Mouse (Mus musculus): ENCODE data around the gene Snx19.

Gene Snx19

DNA sequence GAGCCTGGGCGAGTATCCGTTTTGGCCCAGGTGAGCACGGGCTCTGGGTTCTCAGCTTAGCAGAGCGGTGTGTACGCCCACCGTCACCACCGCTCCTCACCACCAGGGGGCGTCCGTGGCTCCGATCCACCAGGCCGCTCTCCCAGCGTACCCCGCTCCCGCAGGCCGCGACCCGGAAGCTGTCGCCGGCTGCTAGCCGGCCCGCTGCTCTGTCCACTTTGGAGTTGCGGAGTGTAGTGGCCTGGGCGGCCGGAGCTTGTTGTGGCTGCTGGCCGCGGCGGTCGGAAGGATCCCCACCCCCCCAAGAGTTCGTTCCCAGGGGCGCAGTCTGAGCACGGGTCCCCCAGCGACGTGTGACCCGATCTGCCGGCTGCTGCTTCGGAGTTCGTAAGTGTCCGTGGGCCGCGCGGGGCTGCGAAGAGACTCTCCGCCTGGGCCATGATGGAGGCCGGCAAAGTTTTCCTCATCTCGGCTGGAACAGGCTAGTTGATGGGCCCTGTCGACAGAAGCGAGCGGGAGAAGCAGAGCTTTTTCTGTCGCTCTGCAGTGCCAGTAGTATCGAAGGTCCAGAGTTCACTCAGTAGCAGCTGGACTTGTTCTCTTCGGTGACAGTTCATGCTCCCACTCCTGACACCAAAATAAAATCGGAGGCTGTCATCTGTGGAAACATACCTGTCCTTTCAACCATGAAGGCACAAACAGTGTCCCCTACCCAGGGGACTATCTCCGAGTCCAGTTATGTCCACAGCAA lies at the start of gene Snx19:
Gene Snx19, plus strand, starts transcription at position 227 of the 751 bp plus-strand sequence.
- DNase-seq (ENCODE audit: low read depth): peak; percentile 92

DNA sequence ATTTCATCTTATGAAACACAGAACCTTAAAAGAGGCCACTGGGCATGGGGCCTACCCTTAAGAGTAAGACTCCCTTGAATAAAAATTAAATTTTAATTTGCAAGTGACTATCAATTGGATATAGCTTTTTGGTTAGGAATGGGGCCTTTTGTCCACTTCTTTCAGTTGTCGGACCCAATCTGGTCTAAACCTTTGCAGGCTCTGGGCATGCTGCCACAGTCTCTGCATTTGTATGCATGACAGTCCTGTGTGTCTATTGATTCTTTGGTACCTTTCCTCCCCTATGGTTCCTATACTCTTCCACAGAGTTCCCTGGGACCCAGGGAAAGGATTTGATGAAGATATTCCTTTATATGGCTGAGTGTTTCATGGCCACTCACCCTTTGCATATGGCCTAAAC lies 26.1 kb upstream of the Snx19 start:
- DNase-seq (ENCODE audit: low read depth): no peak

DNA sequence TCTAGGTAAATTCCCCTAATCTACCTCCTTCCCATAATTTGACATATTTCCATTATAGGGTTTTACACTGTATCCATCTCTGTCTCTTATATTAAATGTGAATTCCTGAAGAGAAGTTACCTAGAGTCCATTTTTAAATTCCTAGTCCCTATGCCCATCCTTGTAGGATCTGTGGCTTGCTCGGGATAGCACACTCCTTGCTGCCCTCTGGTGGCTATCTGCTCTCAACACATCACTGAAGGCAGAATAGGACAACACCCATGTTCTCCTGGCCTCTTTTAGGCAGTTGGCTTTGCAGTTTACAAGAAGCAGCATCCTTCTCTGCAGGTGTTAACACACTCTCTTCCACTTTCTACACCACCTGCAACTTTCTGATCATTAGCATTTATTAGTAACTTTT lies 4.0 kb upstream of the Snx19 start:
- peak; percentile 69 for DNase-seq (ENCODE audit: low read depth)

DNA sequence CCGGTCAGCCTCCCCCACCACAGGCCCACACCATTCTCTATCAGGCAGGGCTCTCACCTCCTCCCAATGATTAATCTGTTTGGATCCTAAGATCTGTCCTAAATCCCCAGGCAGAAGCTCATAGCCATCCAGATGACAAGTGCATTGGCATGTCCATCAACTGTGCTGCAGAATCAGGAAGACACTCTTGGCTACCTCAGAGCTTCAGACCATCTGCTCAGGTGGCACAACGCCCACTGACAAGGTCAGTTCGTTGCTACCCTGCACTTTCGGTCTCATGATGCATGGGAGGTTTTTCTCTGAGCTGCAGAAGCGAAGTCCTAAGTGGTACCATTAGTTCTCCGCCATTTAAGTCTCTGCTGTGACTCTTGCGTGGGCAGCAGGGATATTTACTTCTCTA lies 1.7 kb upstream of the Snx19 start:
- DNase-seq (ENCODE audit: low read depth): no peak

DNA sequence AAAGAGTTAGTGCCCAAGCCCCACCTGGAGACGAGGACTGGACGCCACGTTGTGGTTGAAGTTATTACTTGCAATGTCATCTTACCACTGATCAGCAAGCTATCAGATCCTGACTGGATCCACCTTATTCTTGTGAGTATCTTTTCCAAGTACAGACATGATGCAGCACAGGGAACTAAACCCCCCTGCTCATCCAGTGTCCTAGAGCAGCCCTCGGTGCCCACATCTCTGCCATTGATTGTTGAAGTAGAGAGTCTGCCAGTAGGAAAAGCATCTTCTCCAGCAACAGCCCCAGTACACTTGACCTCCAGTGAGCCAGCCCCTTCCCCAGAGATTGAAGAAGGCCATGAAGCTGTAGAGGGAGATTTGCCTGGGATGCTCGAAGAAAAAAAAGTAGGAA lies 1.3 kb downstream of the Snx19 start:
- no peak for DNase-seq (ENCODE audit: low read depth)

DNA sequence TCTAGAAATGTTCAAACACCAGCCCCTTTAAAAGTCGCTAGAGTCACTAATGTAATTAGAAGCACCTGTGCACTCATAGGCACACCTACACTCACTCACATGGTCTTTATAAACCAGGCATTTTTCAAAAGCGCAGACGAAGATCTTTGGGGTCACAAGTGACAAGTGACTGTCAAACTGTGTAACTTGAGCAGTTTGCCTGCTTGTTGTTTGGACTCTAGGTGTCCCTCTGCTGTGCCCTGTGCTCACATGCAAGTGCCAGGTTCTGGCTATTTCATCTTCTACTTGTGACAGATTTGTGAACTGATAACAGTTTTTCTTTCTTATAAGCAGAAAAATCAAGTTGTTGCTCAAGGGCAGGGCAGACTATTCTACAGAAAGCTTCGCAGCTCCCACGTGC lies 3.5 kb downstream of the Snx19 start:
- no peak for DNase-seq (ENCODE audit: low read depth)

DNA sequence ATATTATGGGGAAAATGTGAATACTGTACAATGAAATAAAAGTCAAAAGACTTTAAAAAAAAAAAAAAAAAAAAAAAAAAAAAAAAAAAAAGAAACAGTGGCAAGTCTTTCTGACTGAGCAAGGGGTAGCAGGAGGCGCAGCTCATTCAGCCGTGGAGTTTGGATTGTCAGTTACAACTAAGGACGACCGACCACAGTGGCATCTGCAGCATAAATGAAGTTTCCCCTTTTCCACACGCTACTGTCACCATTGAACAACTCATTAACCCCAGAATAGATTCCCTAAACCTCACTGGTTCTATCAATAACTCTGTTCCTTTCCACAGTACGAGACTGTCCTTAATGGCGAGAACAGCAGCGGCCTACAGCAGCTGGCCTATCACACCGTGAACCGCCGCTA lies 5.0 kb downstream of the Snx19 start:
- no peak for DNase-seq (ENCODE audit: low read depth)

DNA sequence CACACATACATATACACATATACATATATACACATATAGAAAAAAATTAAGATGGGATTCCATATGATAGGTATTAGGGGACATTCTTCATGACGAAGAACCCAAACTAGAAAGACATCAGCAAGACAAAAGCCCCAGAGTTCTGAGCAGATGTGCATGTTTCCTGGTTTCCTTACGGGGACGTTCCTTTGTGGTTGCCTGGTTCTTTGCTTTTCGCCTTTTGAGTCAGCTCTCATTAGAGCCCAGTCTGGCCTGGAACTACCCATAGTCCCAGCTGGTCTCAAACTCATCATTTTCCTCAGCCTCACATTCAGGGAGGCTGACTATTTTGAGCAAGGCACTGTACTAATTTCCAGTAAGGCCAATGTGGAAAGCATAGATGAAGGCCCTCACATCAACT lies 7.0 kb downstream of the Snx19 start:
- no peak for DNase-seq (ENCODE audit: low read depth)

DNA sequence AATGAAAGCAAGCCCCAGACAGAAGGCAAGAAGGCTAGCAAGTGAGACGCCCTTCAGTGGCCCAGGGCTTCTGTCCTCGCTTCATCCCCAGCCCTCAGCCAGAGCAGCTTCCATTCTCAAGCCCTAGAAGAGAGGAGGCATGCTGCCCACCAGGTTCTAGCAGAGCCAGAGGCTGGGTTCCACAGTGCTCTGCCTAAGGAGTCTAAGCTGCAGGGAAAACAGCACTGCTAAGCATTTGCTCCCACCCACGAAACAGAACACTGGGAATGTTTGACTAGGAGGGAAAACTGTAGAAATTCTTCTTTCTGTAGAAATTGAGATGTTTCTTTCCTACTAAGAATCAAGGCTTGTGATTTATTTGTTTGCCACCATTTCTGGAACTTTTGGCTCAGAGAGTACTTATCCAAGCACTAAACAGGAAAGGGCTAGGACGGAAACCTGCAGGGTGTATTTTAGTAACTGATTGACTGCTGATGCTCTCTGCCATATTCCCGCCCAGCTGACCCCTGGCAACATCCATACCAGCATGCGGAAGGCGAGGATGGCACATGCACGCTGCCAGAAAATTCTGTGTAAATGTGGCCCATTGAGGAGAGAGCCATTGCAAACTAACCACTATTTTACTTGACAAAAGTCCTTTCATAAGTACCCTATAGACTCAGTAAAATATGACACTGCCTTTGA lies 9.1 kb downstream of the Snx19 start:
- DNase-seq (ENCODE audit: low read depth): no peak

DNA sequence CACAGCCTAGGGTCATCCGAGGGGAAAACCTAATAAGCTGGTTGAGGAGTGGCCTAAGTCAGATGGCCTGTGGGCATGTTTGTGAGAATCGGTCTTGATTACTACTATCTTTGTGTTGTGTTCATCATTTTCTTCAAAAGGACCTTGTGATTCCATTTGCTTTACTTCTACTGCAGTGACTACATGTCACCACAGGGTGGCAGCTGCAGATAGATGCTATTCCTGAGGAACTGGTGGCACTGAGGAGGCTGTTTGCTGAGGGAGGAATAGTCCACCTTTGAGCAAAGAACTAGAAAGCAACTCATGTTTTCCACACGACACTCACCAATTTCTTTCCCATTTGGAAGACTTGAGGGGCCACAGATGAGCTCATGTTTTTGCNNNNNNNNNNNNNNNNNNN lies 11.6 kb downstream of the Snx19 start:
- peak; percentile 54 for DNase-seq (ENCODE audit: low read depth)

DNA sequence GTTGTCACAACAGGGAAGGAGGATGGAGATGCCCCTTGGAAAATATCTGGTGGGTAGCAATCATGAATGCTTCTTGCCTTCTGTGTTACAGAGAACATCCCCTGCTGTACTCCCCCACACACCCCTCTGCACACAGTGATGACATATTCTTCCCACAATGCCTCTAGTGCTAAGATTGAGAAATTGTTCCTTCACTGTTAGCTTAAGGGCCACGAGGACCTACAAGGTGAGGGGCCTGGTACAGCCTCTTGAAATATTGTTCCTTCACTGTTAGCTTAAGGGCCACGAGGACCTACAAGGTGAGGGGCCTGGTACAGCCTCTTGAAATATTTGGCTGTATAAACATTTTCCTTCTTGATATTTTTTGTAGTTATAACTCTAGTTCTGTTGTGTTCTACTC lies 14.9 kb downstream of the Snx19 start:
- no peak for DNase-seq (ENCODE audit: low read depth)

DNA sequence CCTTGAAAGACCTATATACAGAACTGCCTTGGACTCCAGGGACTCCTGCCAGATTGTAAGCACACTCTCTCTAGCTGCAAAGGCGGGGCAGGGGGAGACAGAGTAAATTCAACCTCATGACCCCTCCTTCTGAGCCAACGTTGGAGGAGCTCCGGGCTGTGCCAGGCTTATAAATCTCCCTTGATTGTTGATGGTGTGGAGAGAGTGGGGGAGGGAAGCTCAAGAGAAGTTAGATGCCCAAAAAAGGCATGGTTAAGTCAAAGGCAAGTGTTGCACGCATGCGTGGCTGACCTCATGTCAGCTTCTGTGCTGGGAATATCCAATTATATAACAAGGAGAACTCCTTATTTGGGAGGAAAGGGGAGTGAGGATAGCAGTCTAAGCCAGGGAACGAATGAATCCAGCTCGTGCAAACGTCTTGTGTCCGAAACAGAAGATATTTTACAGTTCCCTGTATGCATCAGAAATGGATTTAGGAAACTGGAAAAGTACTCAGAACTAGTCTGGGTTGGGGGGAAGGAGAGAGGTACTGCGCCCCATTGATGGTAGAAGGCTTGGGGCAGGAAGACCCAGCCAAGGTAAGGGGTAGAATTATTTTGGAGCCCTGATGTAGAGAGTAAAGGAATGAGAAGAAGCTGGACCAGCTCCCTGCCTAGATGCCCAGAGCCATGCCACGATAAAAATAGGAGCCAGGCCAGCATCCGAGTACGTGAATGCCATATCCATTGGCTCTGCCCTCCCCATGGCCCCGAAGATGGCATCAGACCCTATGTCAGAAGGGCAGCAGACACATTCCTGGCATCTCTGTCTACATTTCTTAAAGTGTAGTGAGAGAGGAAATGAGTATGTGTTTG lies 18.6 kb downstream of the Snx19 start:
- peak; percentile 6 for DNase-seq (ENCODE audit: low read depth)

DNA sequence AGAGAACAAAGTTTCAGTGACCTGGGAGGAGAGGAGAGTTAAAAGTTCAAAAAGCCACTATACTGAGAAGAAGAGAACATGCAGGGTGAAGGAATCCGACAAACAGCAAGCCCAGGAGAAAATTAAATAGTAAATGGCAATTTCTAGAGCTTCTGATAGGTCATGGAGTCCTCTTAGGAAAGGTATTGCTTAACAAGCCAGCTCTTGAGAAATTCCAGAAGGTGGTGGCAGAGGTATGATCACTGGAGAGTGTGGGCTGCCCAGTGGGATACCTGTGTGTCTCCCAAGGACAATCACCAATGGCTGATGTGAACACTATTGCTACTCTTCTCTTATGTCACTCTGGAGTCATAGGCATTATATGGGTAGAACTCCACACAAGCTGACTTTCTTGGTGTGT lies 19.2 kb downstream of the Snx19 start:
- DNase-seq (ENCODE audit: low read depth): no peak

DNA sequence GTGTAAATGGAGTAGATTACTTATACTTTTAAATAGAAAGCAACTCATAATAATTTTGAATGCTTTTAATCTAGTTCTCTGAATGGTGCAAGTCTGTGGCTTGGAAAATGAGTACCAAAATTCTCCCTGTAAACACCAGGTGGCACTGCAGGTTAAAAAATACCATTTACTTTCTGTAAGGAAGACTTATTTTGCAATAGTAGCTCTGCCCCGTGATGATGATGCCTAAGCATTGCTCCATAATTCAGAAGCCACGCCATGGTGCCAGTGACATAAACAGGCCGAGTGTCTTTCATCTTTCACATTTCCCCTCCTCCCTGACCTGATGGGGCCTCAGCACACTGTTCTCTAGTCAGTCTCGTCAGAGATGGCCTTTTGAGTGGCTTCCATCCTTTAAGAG lies 21.6 kb downstream of the Snx19 start:
- DNase-seq (ENCODE audit: low read depth): peak; percentile 73

DNA sequence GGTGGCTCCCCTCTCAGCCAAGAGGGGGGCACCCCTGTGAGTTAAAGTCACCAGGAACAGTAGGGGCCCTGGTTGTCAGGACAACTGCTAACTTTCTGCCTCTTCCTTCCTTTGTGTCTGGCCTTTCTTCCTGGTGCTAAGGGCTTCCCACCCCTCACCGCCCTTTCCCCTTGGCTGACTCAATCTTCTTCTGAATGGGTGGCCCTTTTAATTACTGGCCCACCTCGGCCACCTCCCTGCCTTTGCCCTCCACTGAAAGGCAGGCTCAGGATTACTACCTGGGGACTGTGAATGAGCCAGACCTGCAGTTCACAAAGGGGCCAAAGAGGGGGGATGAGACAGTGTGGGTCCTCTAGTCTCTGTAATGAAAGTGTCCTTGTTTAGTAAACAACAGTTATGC lies 23.0 kb downstream of the Snx19 start:
- no peak for DNase-seq (ENCODE audit: low read depth)

DNA sequence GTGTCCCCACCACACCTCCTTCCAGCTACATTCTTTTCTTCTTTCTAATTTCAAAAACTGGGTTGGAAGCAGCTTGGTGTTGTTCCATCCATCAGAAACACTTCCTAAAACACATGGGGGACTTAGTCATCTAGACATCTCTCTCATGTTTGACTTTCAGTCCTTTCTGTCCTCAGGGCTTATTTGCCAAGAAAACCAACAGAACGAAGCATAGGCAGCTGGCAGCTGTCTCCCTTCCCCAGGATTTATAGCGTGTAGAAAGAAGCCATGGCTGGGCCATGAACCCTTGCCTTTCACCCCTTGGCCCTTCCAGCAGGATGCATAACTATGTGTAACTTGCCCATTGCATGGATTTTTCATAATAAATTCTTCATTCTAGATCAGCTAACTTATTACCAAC lies 23.9 kb downstream of the Snx19 start:
- no peak for DNase-seq (ENCODE audit: low read depth)

DNA sequence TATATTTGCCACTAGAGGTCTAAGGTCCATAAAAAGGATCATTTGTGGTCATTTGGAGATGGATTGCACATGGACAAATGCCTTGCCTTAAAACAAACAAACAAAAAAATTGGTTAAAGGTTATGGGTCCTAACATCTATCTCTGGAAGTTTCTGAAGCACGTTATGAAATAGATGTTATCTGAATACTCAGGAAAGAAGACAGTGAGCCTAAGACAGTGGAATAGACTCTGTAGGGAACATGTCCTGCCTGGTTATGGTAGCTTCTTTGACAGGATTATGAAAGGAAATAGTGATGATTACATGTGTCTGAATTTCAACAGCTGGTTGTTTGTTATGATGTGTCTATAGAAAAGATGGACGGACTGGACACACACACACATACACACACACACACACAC lies 27.6 kb downstream of the Snx19 start:
- no peak for DNase-seq (ENCODE audit: low read depth)

DNA sequence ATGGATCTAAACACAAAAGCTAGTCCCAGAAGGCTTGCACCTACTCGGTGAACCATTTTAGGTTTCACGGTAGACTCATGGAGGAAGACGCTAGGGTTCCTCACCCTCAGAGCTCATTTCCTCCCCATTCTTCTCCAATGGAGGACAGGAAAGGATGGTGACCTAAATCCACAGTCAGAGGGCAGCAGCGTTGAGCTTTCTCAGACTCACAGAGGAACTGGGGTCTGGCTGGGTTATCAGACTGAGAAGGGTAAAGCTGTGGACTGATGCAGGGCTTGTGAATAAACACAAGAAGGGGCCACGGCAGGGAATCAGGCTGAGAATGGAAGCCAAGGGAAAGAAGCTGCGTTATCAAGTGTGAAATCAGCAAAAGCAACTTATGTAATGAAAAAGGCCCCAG lies 29.3 kb downstream of the Snx19 start:
- DNase-seq (ENCODE audit: low read depth): no peak

DNA sequence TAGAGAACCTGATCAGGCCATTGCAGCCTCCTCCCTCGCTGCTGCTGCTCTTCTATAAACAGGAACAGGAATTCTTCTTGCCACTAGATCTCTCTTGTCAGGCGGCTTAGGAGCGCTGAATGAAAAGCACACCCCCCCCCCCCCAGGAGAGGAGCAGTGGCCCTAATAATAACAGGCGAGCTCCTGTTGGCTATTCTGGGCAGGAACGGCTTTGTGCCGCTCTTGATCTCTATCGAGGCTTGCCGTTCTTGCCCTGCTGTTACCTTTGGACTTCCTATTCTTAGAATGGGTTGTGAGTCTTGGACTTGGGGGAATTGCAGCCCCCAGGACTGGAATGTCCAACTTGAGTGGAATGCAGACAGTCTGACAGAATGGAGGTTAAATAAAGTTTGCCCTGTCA lies 33.6 kb downstream of the Snx19 start:
- no peak for DNase-seq (ENCODE audit: low read depth)

DNA sequence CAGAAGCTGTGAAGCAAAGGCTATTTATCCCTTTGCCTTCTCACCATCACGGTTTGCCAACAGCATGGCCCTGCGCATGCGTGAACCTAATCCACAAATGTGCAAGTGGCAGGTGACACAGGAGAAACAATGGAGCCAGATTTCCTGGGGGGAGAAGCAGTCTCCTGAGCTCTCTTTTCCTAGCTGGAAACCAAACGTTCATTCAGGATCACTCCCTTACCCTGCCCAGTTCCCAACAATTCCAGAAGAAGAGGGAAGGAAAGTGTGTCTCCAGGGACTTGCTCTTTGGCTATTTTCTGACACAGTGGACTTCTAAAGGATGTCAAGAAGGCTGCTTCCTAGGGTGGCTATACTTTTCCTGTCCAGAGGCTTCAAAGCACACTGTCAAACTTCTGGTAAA lies 37.8 kb downstream of the Snx19 start:
- DNase-seq (ENCODE audit: low read depth): no peak

DNA sequence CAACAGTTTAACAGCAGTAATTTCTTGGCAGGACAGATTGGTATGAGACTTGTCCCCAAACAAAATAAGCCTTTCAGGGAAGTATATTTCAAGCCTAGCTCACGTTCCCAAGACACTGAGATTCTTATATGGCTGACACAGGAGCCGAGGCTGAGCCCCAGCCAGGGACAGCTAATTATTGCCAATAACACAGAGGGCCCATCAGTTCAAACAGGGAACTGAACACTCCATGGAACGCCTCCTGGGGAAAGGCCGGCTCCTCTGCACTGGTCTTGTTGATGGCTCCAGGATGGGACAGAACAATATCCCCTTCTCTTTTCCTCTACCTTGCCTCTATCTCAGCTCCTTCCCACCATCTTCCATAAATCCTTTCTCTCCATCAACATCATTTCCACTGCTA lies 53.1 kb downstream of the Snx19 start:
- DNase-seq (ENCODE audit: low read depth): no peak

DNA sequence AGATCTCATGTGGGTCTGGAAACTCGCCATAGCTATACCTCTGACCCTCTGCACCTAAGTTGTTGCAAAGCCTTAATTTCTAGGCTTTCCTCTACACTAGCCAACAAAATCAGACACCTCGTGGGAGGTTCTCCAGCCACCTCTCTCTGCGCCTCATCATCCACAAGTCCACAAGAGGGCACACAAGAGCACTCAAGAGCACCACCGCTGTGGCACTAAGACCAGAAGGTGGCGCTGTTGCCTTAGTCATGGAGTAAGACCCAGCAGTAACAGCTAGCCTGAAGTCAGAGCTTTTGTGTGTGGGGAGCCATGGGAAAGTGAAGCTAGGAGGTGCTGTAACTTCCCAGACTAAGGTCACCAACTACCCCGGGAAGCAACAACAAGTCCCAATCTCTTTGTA lies 53.6 kb downstream of the Snx19 start:
- DNase-seq (ENCODE audit: low read depth): peak; percentile 97

DNA sequence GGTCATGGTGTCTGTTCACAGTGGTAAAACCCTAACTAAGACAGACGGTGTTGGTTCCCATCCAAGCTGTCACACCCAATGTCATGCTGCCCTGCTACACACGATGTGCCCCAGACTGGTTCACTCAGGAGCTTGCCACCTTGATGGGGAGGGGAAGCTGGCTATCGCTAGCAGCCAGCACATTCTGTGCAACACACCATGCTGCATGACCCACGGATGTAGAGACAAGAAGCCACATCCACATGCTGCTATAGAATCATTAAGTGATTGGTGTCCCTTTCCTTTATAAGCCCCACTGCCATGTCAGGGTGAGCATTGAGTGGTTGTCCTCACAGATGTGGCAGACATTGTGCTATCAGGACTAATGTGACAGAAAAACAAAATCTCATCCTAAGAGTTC lies 55.2 kb downstream of the Snx19 start:
- DNase-seq (ENCODE audit: low read depth): no peak
